Mouse (Mus musculus): ENCODE results near the gene Pitpnm1. TPM values are rescaled to one million over a fixed set of nuclear protein-coding genes. Genes with fewer than 3 reads are reported as not detected.

Pitpnm1 gene
- polyA plus RNA-seq, 1 experiment from 2014 or later, result 7.3 TPM

DNA sequence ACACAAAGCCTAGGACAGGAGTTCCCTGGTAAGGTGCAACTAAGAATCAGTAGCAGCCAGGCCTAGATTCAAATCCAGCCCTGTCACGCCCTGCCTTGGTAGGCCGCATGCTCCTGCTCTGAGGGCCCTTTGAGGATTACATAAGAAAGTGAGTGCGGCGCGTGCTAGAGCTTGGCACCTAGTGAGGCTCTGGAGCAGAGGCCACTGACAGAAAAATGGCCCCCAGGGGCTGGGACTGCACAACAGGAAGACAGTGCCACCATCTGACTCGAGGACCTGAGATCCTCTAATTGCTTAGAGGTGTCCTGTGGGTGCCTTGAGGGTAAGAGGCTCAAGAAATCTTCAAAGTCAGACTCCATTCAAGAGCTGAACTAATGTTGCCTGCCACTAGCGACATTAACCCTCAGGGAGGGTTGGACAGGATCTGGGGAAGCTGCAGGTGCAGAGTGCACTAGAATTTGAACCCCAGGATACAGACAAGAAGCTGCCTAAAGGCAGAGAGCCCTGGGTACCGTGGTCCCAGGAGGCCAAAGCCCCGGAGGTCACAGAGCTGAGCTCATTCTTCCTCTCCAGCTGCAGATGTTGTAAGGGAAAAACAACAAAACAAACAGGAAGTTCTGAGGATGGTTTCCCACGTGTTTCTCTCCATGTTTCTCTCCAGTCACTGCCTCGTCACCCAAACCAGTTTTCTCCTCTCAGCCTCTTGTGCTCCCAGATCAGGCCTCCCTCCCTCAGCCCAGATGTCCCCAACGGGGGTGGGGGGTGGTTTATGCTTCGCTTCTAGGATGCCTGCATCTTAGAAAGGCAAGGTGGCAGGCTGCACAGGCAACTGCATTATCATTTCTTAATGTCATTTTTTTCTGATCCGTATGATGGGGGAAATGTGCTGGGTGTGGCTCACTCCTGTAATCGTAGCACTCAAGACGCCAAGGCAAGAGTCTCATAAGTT is 45.0 kb downstream of the Pitpnm1 start:
- Histone ChIP-seq H3K36me3 (ENCODE audit: control insufficient read depth, insufficient read depth) (no peaks in the 10 kb centered on the region), H3K9ac (ENCODE audit: low read depth, low read length) (no peak overlapping the region), H3K9me3 (replicated peaks; ENCODE audit: control insufficient read depth, low read length) (no peaks in the 10 kb centered on the region; the same call in 1 of the 2 replicates), H3K4me1 (ENCODE audit: control insufficient read depth, low read depth, low read length) (peaks cover 21% of the 10 kb centered on the region), H3K4me3 (ENCODE audit: low read depth, low read length) (no peak overlapping the region), H3K4me2 (ENCODE audit: low read depth, low read length) (no peak overlapping the region), H3K27me3 (ENCODE audit: control insufficient read depth, insufficient read depth, low read depth, low read length) (no peaks in the 10 kb centered on the region), H3K27ac (ENCODE audit: low read length) (peak overlapping the region; percentile 43)
- no peak for ATAC-seq (ENCODE audit: low read depth)
- 62% methylated on average over 16 of the region's 16 CpGs for WGBS (ENCODE audit: insufficient replicate concordance)

GRCm38 (mm10) chr19:4145936-4146335 is 46.1 kb downstream of the Pitpnm1 start:
- Histone ChIP-seq H3K36me3 (ENCODE audit: control insufficient read depth, insufficient read depth) (no peaks in the 10 kb centered on the region), H3K4me2 (ENCODE audit: low read depth, low read length) (no peak overlapping the region), H3K4me1 (ENCODE audit: control insufficient read depth, low read depth, low read length) (peaks cover 21% of the 10 kb centered on the region), H3K27me3 (ENCODE audit: control insufficient read depth, insufficient read depth, low read depth, low read length) (no peaks in the 10 kb centered on the region), H3K4me3 (ENCODE audit: low read depth, low read length) (no peak overlapping the region), H3K9ac (ENCODE audit: low read depth, low read length) (no peak overlapping the region), H3K9me3 (replicated peaks; ENCODE audit: control insufficient read depth, low read length) (no peaks in the 10 kb centered on the region; the same call in 1 of the 2 replicates), H3K27ac (ENCODE audit: low read length) (no peak overlapping the region)
- 83% methylated on average over 5 of the region's 5 CpGs for WGBS (ENCODE audit: insufficient replicate concordance)
- no peak for ATAC-seq (ENCODE audit: low read depth)

DNA sequence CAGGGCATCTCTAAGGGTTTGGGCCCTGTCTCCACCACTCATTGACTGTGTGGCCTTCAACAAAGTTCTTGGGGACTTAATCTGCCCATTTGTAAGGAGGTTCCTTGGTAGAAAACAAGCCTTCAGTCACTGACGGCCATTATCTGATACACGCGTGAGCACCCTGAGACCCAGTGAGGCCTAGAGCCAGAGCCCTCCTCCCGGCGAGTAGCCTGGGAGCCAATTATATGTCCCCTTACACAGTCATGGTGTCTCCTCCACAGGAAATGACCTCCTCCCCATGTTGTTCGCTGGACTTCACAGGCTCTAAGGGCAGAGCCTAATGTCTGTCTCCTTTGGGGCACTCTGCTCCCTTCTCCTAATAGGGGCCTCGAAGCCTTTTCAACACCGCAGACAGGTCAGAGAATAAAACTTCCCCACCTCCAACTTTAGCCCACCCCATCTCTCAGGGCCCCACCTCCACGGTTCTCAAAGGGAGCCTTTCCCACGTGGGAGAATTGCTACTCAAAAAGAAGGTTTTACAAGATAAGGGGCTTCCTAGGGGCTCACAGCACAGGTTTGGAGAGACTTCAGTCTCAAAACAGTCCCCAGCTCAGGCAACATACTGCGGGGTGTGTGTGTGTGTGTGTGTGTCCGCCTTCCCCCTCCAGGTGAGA is 46.7 kb downstream of the Pitpnm1 start:
- Histone ChIP-seq H3K36me3 (ENCODE audit: control insufficient read depth, insufficient read depth) (no peaks in the 10 kb centered on the region), H3K9ac (ENCODE audit: low read depth, low read length) (no peak overlapping the region), H3K27me3 (ENCODE audit: control insufficient read depth, insufficient read depth, low read depth, low read length) (no peaks in the 10 kb centered on the region), H3K4me1 (ENCODE audit: control insufficient read depth, low read depth, low read length) (peaks cover 21% of the 10 kb centered on the region), H3K4me3 (ENCODE audit: low read depth, low read length) (no peak overlapping the region), H3K9me3 (replicated peaks; ENCODE audit: control insufficient read depth, low read length) (no peaks in the 10 kb centered on the region; the same call in 1 of the 2 replicates), H3K4me2 (ENCODE audit: low read depth, low read length) (no peak overlapping the region), H3K27ac (ENCODE audit: low read length) (no peak overlapping the region; the same call in 1 of the 2 replicates)
- no peak for ATAC-seq (ENCODE audit: low read depth)
- WGBS (ENCODE audit: insufficient replicate concordance), result 63% methylated on average over 12 of the region's 12 CpGs

GRCm38 (mm10) chr19:4147022-4147405 is 47.2 kb downstream of the Pitpnm1 start:
- 49% methylated on average over 3 of the region's 3 CpGs for WGBS (ENCODE audit: insufficient replicate concordance)
- Histone ChIP-seq H3K4me3 (ENCODE audit: low read depth, low read length) (no peak overlapping the region), H3K36me3 (ENCODE audit: control insufficient read depth, insufficient read depth) (no peaks in the 10 kb centered on the region), H3K4me1 (ENCODE audit: control insufficient read depth, low read depth, low read length) (peaks cover 21% of the 10 kb centered on the region), H3K9ac (ENCODE audit: low read depth, low read length) (no peak overlapping the region), H3K27me3 (ENCODE audit: control insufficient read depth, insufficient read depth, low read depth, low read length) (no peaks in the 10 kb centered on the region), H3K9me3 (replicated peaks; ENCODE audit: control insufficient read depth, low read length) (no peaks in the 10 kb centered on the region; the same call in 1 of the 2 replicates), H3K4me2 (ENCODE audit: low read depth, low read length) (no peak overlapping the region), H3K27ac (ENCODE audit: low read length) (no peak overlapping the region)
- ATAC-seq (ENCODE audit: low read depth), result no peak

DNA sequence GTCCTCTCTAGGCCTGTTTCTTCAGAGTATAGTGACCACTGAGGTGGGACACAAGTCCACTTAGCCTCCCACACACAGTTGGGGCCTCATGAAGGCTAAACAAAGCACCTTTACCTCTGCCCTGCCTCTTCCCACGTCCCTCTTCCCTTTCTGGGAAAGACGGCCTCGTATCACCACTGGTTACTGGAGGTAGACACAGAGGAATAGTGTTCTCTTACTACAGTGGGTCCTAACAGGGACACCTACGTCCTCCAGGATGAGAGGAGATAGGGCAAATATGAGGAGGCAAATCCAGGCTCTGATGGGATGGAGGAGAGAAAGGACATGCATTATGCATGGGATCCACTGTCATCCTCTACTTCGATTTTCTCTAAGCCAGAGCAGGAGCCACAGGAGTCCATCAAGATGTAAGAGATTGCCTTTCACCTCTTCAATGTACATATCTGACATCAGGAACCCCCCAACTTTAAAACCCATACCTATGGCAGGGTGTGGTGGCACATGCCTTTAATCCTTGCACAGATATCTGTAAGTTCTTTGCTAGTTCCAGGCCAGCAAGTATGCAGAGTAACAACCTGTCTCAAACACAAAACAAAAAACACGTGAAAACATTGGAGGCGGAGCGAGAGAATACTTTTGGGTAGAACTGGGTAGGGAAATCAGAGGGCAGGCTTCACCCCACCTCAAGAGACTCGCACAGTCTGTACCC is 48.1 kb downstream of the Pitpnm1 start:
- Histone ChIP-seq H3K36me3 (ENCODE audit: control insufficient read depth, insufficient read depth) (no peaks in the 10 kb centered on the region), H3K9ac (ENCODE audit: low read depth, low read length) (peak overlapping the region; percentile 92), H3K27me3 (ENCODE audit: control insufficient read depth, insufficient read depth, low read depth, low read length) (no peaks in the 10 kb centered on the region), H3K27ac (ENCODE audit: low read length) (peak overlapping the region; percentile 35; the same call in 1 of the 2 replicates), H3K4me1 (ENCODE audit: control insufficient read depth, low read depth, low read length) (peaks cover 21% of the 10 kb centered on the region), H3K4me3 (ENCODE audit: low read depth, low read length) (peak overlapping the region; percentile 88), H3K4me2 (ENCODE audit: low read depth, low read length) (peak overlapping the region; percentile 75), H3K9me3 (replicated peaks; ENCODE audit: control insufficient read depth, low read length) (no peaks in the 10 kb centered on the region; the same call in 1 of the 2 replicates)
- WGBS (ENCODE audit: insufficient replicate concordance), result 36% methylated on average over 9 of the region's 9 CpGs
- ATAC-seq (ENCODE audit: low read depth), result no peak

GRCm38 (mm10) chr19:4148491-4148806 is 48.7 kb downstream of the Pitpnm1 start, which contains the start of gene Coro1b:
Coro1b (plus strand) TSS chr19:4148619.
- under 1% methylated on average over 32 of the region's 33 CpGs for WGBS (ENCODE audit: insufficient replicate concordance)
- peak within 1 kb of the TSS; percentile 82 for H3K27ac ChIP-seq (ENCODE audit: low read length)
- peak within 1 kb of the TSS; percentile 75 for H3K4me2 ChIP-seq (ENCODE audit: low read depth, low read length)
- H3K4me1 ChIP-seq (ENCODE audit: control insufficient read depth, low read depth, low read length), result peaks cover 21% of the 10 kb centered on the region
- no peaks in the 10 kb centered on the region; the same call in 1 of the 2 replicates for H3K9me3 ChIP-seq (replicated peaks; ENCODE audit: control insufficient read depth, low read length)
- H3K4me3 ChIP-seq (ENCODE audit: low read depth, low read length), result peak within 1 kb of the TSS; percentile 88
- no peaks in the 10 kb centered on the region for H3K27me3 ChIP-seq (ENCODE audit: control insufficient read depth, insufficient read depth, low read depth, low read length)
- peak within 1 kb of the TSS; percentile 92 for H3K9ac ChIP-seq (ENCODE audit: low read depth, low read length)
- no peaks in the 10 kb centered on the region for H3K36me3 ChIP-seq (ENCODE audit: control insufficient read depth, insufficient read depth)
- peak; percentile 92 for ATAC-seq (ENCODE audit: low read depth)

DNA sequence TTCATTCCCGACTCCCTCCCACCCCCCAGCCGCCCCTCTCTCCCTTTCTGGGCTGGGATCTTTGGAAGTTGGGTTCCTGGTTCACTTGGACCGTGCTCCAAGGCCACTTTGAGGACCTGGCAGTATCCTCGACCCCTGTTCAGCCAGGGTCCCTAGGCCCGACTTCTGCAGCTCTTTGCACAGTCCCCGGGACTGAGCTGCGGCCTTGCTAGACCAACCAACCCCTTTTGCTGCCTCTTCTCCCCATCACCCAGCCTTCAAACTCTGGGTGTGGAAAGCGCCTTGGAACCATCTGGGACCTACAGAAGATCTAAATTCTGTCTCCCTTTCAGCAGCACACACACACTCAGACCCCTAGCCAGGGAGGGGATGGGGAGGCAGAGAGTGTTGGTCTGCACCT is 49.0 kb downstream of the Pitpnm1 start:
- Histone ChIP-seq H3K9me3 (replicated peaks; ENCODE audit: control insufficient read depth, low read length) (no peaks in the 10 kb centered on the region; the same call in 1 of the 2 replicates), H3K9ac (ENCODE audit: low read depth, low read length) (peak overlapping the region; percentile 92), H3K36me3 (ENCODE audit: control insufficient read depth, insufficient read depth) (no peaks in the 10 kb centered on the region), H3K27ac (ENCODE audit: low read length) (peak overlapping the region; percentile 82), H3K4me1 (ENCODE audit: control insufficient read depth, low read depth, low read length) (peaks cover 21% of the 10 kb centered on the region), H3K4me3 (ENCODE audit: low read depth, low read length) (peak overlapping the region; percentile 88), H3K27me3 (ENCODE audit: control insufficient read depth, insufficient read depth, low read depth, low read length) (no peaks in the 10 kb centered on the region), H3K4me2 (ENCODE audit: low read depth, low read length) (peak overlapping the region; percentile 75)
- ATAC-seq (ENCODE audit: low read depth), result peak; percentile 14
- WGBS (ENCODE audit: insufficient replicate concordance), result under 1% methylated on average over 8 of the region's 8 CpGs

GRCm38 (mm10) chr19:4149283-4149682 is 49.5 kb downstream of the Pitpnm1 start:
- peaks cover 23% of the 10 kb centered on the region for H3K4me1 ChIP-seq (ENCODE audit: control insufficient read depth, low read depth, low read length)
- H3K4me3 ChIP-seq (ENCODE audit: low read depth, low read length), result peak overlapping the region; percentile 88
- no peak for ATAC-seq (ENCODE audit: low read depth)
- no peaks in the 10 kb centered on the region; the same call in 1 of the 2 replicates for H3K9me3 ChIP-seq (replicated peaks; ENCODE audit: control insufficient read depth, low read length)
- peak overlapping the region; percentile 75 for H3K4me2 ChIP-seq (ENCODE audit: low read depth, low read length)
- peak overlapping the region; percentile 92 for H3K9ac ChIP-seq (ENCODE audit: low read depth, low read length)
- H3K27me3 ChIP-seq (ENCODE audit: control insufficient read depth, insufficient read depth, low read depth, low read length), result no peaks in the 10 kb centered on the region
- H3K27ac ChIP-seq (ENCODE audit: low read length), result no peak overlapping the region
- 68% methylated on average over 11 of the region's 11 CpGs for WGBS (ENCODE audit: insufficient replicate concordance)
- H3K36me3 ChIP-seq (ENCODE audit: control insufficient read depth, insufficient read depth), result no peaks in the 10 kb centered on the region
